Mouse (Mus musculus): ENCODE results near the gene B4galt2. TPM values are rescaled to one million over a fixed set of nuclear protein-coding genes. Genes with fewer than 3 reads are reported as not detected.

B4galt2 gene
- total and polyA plus RNA-seq, 3 experiments, result 4.0 to 9.3 (median 4.3) TPM

GRCm38 (mm10) chr4:117914031-117914430 lies 30.7 kb upstream of the B4galt2 start:
- H3K4me3 ChIP-seq, result peak overlapping the region; percentile 98
- TF ChIP-seq CTCF (IDR thresholded peaks at IDR 0.05) (no peak), EP300 (IDR thresholded peaks at IDR 0.05; ENCODE audit: insufficient read depth, low read depth, low read length) (no peak), POLR2A (IDR thresholded peaks at IDR 0.05; ENCODE audit: insufficient read depth, low read depth, low read length) (no peak)
- no peaks in the 10 kb centered on the region for H3K27me3 ChIP-seq (ENCODE audit: control insufficient read depth, insufficient read depth, low read length)
- intact Hi-C loops (cut with DNase I), result no loop called here
- H3K27ac ChIP-seq, result peak overlapping the region; percentile 100
- peak overlapping the region; percentile 92 for H3K9ac ChIP-seq (ENCODE audit: low read depth, low read length)
- H3K79me2 ChIP-seq (replicated peaks; ENCODE audit: control insufficient read depth, insufficient read depth, low read length), result peaks cover 2% of the 10 kb centered on the region; the same call in 1 of the 2 replicates
- 7% methylated on average over 8 of the region's 8 CpGs for WGBS
- peaks cover 4% of the 10 kb centered on the region for H3K36me3 ChIP-seq (ENCODE audit: control insufficient read depth, insufficient read depth, low read length)
- DNase-seq, result peak; percentile 25 to 41
- H3K4me1 ChIP-seq (ENCODE audit: control insufficient read depth, insufficient read depth, low read length), result peaks cover 6% of the 10 kb centered on the region

DNA sequence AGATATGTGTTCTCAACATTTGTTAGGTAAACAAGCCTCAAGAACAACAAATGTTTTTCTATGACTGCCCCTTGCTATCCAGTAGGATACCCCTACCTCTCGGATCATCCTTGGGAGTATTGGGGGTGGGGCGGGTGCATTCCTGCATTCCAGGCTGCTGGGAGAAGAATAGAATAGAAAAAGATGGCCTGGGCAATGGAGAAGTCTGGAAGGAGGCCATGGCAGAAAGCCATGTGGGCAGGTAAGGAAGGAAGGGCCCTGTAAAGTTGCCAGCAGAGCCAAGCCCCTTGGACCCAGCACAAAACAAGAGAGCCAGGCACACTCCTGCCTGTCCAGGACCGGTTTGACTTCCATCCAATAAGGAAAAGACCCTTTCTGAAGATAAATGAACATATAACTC lies 30.1 kb upstream of the B4galt2 start:
- Histone ChIP-seq H3K27me3 (ENCODE audit: control insufficient read depth, insufficient read depth, low read length) (no peaks in the 10 kb centered on the region), H3K4me3 (no peak overlapping the region), H3K27ac (no peak overlapping the region; the same call in 1 of the 2 replicates), H3K36me3 (ENCODE audit: control insufficient read depth, insufficient read depth, low read length) (peaks cover 4% of the 10 kb centered on the region), H3K79me2 (replicated peaks; ENCODE audit: control insufficient read depth, insufficient read depth, low read length) (peaks cover 2% of the 10 kb centered on the region; the same call in 1 of the 2 replicates), H3K4me1 (ENCODE audit: control insufficient read depth, insufficient read depth, low read length) (peaks cover 6% of the 10 kb centered on the region), H3K9ac (ENCODE audit: low read depth, low read length) (no peak overlapping the region)
- intact Hi-C loops (cut with DNase I), result no loop called here
- peak in 1 of 2 experiments; percentile 34 for DNase-seq
- no peak for TF ChIP-seq CTCF (IDR thresholded peaks at IDR 0.05)
- no peak for TF ChIP-seq EP300 (IDR thresholded peaks at IDR 0.05; ENCODE audit: insufficient read depth, low read depth, low read length)
- TF ChIP-seq POLR2A (IDR thresholded peaks at IDR 0.05; ENCODE audit: insufficient read depth, low read depth, low read length), result no peak
- WGBS, result 31% methylated on average over 3 of the region's 3 CpGs

- 36% methylated on average over 7 of the region's 7 CpGs for WGBS
- Histone ChIP-seq H3K79me2 (replicated peaks; ENCODE audit: control insufficient read depth, insufficient read depth, low read length) (peaks cover 2% of the 10 kb centered on the region; the same call in 1 of the 2 replicates), H3K4me3 (no peak overlapping the region), H3K27ac (no peak overlapping the region), H3K9ac (ENCODE audit: low read depth, low read length) (no peak overlapping the region), H3K27me3 (ENCODE audit: control insufficient read depth, insufficient read depth, low read length) (no peaks in the 10 kb centered on the region), H3K4me1 (ENCODE audit: control insufficient read depth, insufficient read depth, low read length) (peaks cover 9% of the 10 kb centered on the region), H3K36me3 (ENCODE audit: control insufficient read depth, insufficient read depth, low read length) (peaks cover 4% of the 10 kb centered on the region)
- no peak for TF ChIP-seq CTCF (IDR thresholded peaks at IDR 0.05)
- TF ChIP-seq POLR2A (IDR thresholded peaks at IDR 0.05; ENCODE audit: insufficient read depth, low read depth, low read length), result no peak
- TF ChIP-seq EP300 (IDR thresholded peaks at IDR 0.05; ENCODE audit: insufficient read depth, low read depth, low read length), result no peak
- DNase-seq, result no peak
- intact Hi-C loops (cut with DNase I), result no loop called here
Observed at GRCm38 (mm10) chr4:117912685-117913273, 29.5 kb upstream of the B4galt2 start.

DNA sequence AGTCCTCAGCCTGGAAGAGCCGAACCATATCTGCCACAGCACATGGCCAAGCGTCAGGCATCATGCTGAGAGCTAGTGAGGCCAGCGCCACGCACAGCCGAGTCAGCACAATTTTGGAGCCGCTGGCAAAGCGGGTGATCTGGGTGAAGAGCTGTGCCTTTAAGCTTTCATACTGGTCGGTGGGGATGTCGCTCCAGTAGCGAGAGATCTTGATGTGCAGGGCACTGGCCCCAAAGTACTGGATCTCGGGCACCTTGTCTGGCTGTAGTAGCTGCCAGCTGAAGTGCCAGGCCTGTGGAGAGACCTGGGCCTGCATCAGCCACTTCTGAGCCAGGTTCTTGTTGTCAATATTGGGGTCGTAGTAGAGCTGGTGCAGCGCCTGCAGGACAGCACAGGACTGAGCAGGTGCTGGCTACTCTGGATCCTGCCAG lies 28.9 kb upstream of the B4galt2 start:
- H3K27me3 ChIP-seq (ENCODE audit: control insufficient read depth, insufficient read depth, low read length), result no peaks in the 10 kb centered on the region
- WGBS, result 79% methylated on average over 13 of the region's 13 CpGs
- no peak overlapping the region for H3K4me3 ChIP-seq
- intact Hi-C loops (cut with DNase I), result no loop called here
- H3K9ac ChIP-seq (ENCODE audit: low read depth, low read length), result no peak overlapping the region
- DNase-seq, result no peak
- peaks cover 2% of the 10 kb centered on the region; the same call in 1 of the 2 replicates for H3K79me2 ChIP-seq (replicated peaks; ENCODE audit: control insufficient read depth, insufficient read depth, low read length)
- TF ChIP-seq EP300 (IDR thresholded peaks at IDR 0.05; ENCODE audit: insufficient read depth, low read depth, low read length) (0 out of 2 replicates have a peak, but pooled peaks have one; percentile 3), POLR2A (IDR thresholded peaks at IDR 0.05; ENCODE audit: insufficient read depth, low read depth, low read length) (no peak)
- no peak overlapping the region for H3K27ac ChIP-seq
- H3K36me3 ChIP-seq (ENCODE audit: control insufficient read depth, insufficient read depth, low read length), result peaks cover 4% of the 10 kb centered on the region
- peaks cover 9% of the 10 kb centered on the region for H3K4me1 ChIP-seq (ENCODE audit: control insufficient read depth, insufficient read depth, low read length)

GRCm38 (mm10) chr4:117908834-117909453 lies 25.7 kb upstream of the B4galt2 start:
- intact Hi-C loops (cut with DNase I), result no loop called here
- no peak for DNase-seq
- TF ChIP-seq POLR2A (IDR thresholded peaks at IDR 0.05; ENCODE audit: insufficient read depth, low read depth, low read length) (no peak), CTCF (IDR thresholded peaks at IDR 0.05) (no peak), EP300 (IDR thresholded peaks at IDR 0.05; ENCODE audit: insufficient read depth, low read depth, low read length) (0 out of 2 replicates have a peak, but pooled peaks have one; percentile 39)
- H3K27ac ChIP-seq, result peak overlapping the region; percentile 49
- peaks cover 6% of the 10 kb centered on the region for H3K36me3 ChIP-seq (ENCODE audit: control insufficient read depth, insufficient read depth, low read length)
- H3K9ac ChIP-seq (ENCODE audit: low read depth, low read length), result no peak overlapping the region
- 63% methylated on average over 8 of the region's 8 CpGs for WGBS
- no peaks in the 10 kb centered on the region for H3K27me3 ChIP-seq (ENCODE audit: control insufficient read depth, insufficient read depth, low read length)
- H3K4me3 ChIP-seq, result no peak overlapping the region
- H3K79me2 ChIP-seq (replicated peaks; ENCODE audit: control insufficient read depth, insufficient read depth, low read length), result peaks cover 2% of the 10 kb centered on the region; the same call in 1 of the 2 replicates
- H3K4me1 ChIP-seq (ENCODE audit: control insufficient read depth, insufficient read depth, low read length), result peaks cover 13% of the 10 kb centered on the region

- Histone ChIP-seq H3K36me3 (ENCODE audit: control insufficient read depth, insufficient read depth, low read length) (peaks cover 5% of the 10 kb centered on the region), H3K27ac (no peak overlapping the region), H3K4me1 (ENCODE audit: control insufficient read depth, insufficient read depth, low read length) (peaks cover 7% of the 10 kb centered on the region), H3K9ac (ENCODE audit: low read depth, low read length) (no peak overlapping the region), H3K4me3 (no peak overlapping the region), H3K79me2 (replicated peaks; ENCODE audit: control insufficient read depth, insufficient read depth, low read length) (no peaks in the 10 kb centered on the region), H3K27me3 (ENCODE audit: control insufficient read depth, insufficient read depth, low read length) (no peaks in the 10 kb centered on the region)
- intact Hi-C loops (cut with DNase I), result no loop called here
- no peak for DNase-seq
- TF ChIP-seq POLR2A (IDR thresholded peaks at IDR 0.05; ENCODE audit: insufficient read depth, low read depth, low read length) (no peak), EP300 (IDR thresholded peaks at IDR 0.05; ENCODE audit: insufficient read depth, low read depth, low read length) (no peak), CTCF (IDR thresholded peaks at IDR 0.05) (no peak)
- 67% methylated on average over 3 of the region's 3 CpGs for WGBS
Observed at GRCm38 (mm10) chr4:117906196-117906595, 22.9 kb upstream of the B4galt2 start.
